Mouse (Mus musculus): ENCODE measurements around the gene Katnal1.

Gene Katnal1

GRCm38 (mm10) chr5:148929116-148929449, at the start of gene Katnal1:
Gene Katnal1 (minus strand): TSS chr5:148929320.
- no peak for DNase-seq (ENCODE audit: low spot score in 2 of 2)

- DNase-seq (ENCODE audit: low spot score in 2 of 2): no peak
These were observed 49.5 kb upstream of the Katnal1 start for GRCm38 (mm10) chr5:148978458-148979165.

GRCm38 (mm10) chr5:148977698-148978457, 48.8 kb upstream of the Katnal1 start:
- DNase-seq (ENCODE audit: low spot score in 2 of 2): no peak

- DNase-seq (ENCODE audit: low spot score in 2 of 2): no peak
These were observed 47.8 kb upstream of the Katnal1 start for GRCm38 (mm10) chr5:148976876-148977275.

- DNase-seq (ENCODE audit: low spot score in 2 of 2): no peak
These were observed 45.9 kb upstream of the Katnal1 start for GRCm38 (mm10) chr5:148975035-148975434.

- no peak for DNase-seq (ENCODE audit: low spot score in 2 of 2)
These were observed 44.0 kb upstream of the Katnal1 start for GRCm38 (mm10) chr5:148973019-148973668.

- no peak for DNase-seq (ENCODE audit: low spot score in 2 of 2)
These were observed 43.0 kb upstream of the Katnal1 start for GRCm38 (mm10) chr5:148972167-148972566.

GRCm38 (mm10) chr5:148969648-148970047, 40.5 kb upstream of the Katnal1 start:
- DNase-seq (ENCODE audit: low spot score in 2 of 2): no peak

GRCm38 (mm10) chr5:148968958-148969576, 39.9 kb upstream of the Katnal1 start:
- no peak for DNase-seq (ENCODE audit: low spot score in 2 of 2)

- DNase-seq (ENCODE audit: low spot score in 2 of 2): no peak
These were observed 39.1 kb upstream of the Katnal1 start for GRCm38 (mm10) chr5:148968179-148968578.

- no peak for DNase-seq (ENCODE audit: low spot score in 2 of 2)
These were observed 37.3 kb upstream of the Katnal1 start for GRCm38 (mm10) chr5:148966395-148966794.

- peak; percentile 75 to 84 for DNase-seq (ENCODE audit: low spot score in 2 of 2)
These were observed 36.7 kb upstream of the Katnal1 start for GRCm38 (mm10) chr5:148965691-148966333.

GRCm38 (mm10) chr5:148965089-148965591, 36.0 kb upstream of the Katnal1 start:
- peak in 1 of 2 experiments; percentile 46 for DNase-seq (ENCODE audit: low spot score in 2 of 2)

GRCm38 (mm10) chr5:148964251-148964650, 35.1 kb upstream of the Katnal1 start:
- DNase-seq (ENCODE audit: low spot score in 2 of 2): no peak

GRCm38 (mm10) chr5:148960211-148960610, 31.1 kb upstream of the Katnal1 start:
- DNase-seq (ENCODE audit: low spot score in 2 of 2): no peak

- peak; percentile 83 to 89 for DNase-seq (ENCODE audit: low spot score in 2 of 2)
These were observed 30.2 kb upstream of the Katnal1 start for GRCm38 (mm10) chr5:148959068-148959990.

- DNase-seq (ENCODE audit: low spot score in 2 of 2): no peak
These were observed 29.2 kb upstream of the Katnal1 start for GRCm38 (mm10) chr5:148958355-148958754.

GRCm38 (mm10) chr5:148956898-148957535, 27.9 kb upstream of the Katnal1 start:
- DNase-seq (ENCODE audit: low spot score in 2 of 2): no peak

- no peak for DNase-seq (ENCODE audit: low spot score in 2 of 2)
These were observed 27.0 kb upstream of the Katnal1 start for GRCm38 (mm10) chr5:148956091-148956490.

- DNase-seq (ENCODE audit: low spot score in 2 of 2): no peak
These were observed 26.5 kb upstream of the Katnal1 start for GRCm38 (mm10) chr5:148955575-148955974.
